15 mouse cellular contexts compared by ENCODE assay signal in the genomic region with DNA sequence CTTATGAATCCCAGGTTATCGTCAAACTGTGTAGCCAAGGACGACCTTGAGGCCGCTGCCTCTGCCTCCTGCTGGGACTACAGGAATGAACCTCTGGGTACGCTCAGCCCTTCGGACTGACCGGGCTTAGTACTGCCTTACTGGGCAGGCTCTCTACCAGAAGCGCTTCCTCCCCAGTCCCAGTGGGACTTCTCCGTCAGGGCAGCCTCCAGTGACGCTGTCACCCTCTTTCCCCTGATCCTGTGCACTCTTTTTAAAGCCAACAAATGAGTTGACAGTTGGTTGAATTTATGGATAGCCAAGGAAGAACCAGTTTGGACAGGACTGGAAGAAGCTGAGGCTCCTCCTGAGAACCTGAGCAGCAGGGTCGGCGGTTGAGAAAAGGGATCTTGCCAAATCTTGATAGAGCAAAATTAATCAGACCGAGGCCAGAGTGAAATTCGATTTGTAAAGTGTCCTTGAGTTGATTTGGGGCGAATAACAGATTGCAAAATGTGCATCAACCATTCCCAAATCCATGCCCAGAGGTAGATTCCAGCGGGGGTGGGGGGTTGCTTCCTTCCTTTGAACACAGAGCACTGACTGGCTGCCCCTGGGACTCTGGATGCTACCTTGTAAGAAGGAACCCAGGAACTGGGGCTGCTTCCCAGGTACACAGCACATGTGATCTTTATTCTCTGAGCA. TPM values are rescaled to one million over a fixed set of nuclear protein-coding genes. Genes with fewer than 3 reads are reported as not detected.
DNase-seq lines count a peak whose midpoint lies in the region; ATAC-seq and TF ChIP-seq lines count a peak whose summit lies in the region.
"Had no signal": no experiment of that assay in that cellular context is flagged by ENCODE, and none has a peak within 500 bp of the region (broad histone marks: within the 10 kb centered on the region; RNA-seq: fewer than 3 reads in every experiment).

No protein-coding gene starts in this region.

- H3K9me3 ChIP-seq in hindbrain, embryonic 13.5 days, result no peaks in the 10 kb centered on the region
- H3K9me3 ChIP-seq in hindbrain, embryonic 14.5 days (ENCODE audit: control insufficient read depth, low read length), result no peaks in the 10 kb centered on the region
- H3K9me3 ChIP-seq in MEL (replicated peaks; ENCODE audit: insufficient read depth, low read length), result no peaks in the 10 kb centered on the region
- no peaks in the 10 kb centered on the region for H3K9me3 ChIP-seq in midbrain, embryonic 13.5 days
- H3K9me3 ChIP-seq: neural tube, embryonic 12.5 days had no signal

- no peak overlapping the region for H3K4me2 ChIP-seq in hindbrain, embryonic 13.5 days
- H3K4me2 ChIP-seq in hindbrain, embryonic 14.5 days (replicated peaks), result no peak overlapping the region
- no peak overlapping the region for H3K4me2 ChIP-seq in midbrain, embryonic 13.5 days (replicated peaks)
- H3K4me2 ChIP-seq: neural tube, embryonic 12.5 days had no signal

- H3K9ac ChIP-seq in hindbrain, embryonic 13.5 days, result peak overlapping the region; percentile 31; the same call in 1 of the 2 replicates
- H3K9ac ChIP-seq in hindbrain, embryonic 14.5 days, result no peak overlapping the region
- no peak overlapping the region for H3K9ac ChIP-seq in MEL (ENCODE audit: control insufficient read depth, low read depth, low read length, poor library complexity, severe bottlenecking)
- no peak overlapping the region for H3K9ac ChIP-seq in midbrain, embryonic 13.5 days (replicated peaks)
- H3K9ac ChIP-seq: forebrain, postnatal 0 days; neural tube, embryonic 12.5 days had no signal

- WGBS in hindbrain, embryonic 13.5 days, result 60% methylated on average over 15 of the region's 15 CpGs
- WGBS in hindbrain, embryonic 14.5 days, result 53% methylated on average over 15 of the region's 15 CpGs
- WGBS in midbrain, embryonic 13.5 days, result 57% methylated on average over 15 of the region's 15 CpGs

- H3K36me3 ChIP-seq in hindbrain, embryonic 13.5 days, result peaks cover 92% of the 10 kb centered on the region
- peaks cover 86% of the 10 kb centered on the region for H3K36me3 ChIP-seq in hindbrain, embryonic 14.5 days (replicated peaks; ENCODE audit: control insufficient read depth, insufficient read depth)
- H3K36me3 ChIP-seq in MEL (ENCODE audit: control insufficient read depth in 1 of 2, insufficient read depth in 2 of 2, low read length in 2 of 2), result peaks cover 0 to 30% of the 10 kb centered on the region in 2 experiments; a peak in 3 of 4 replicates
- peaks cover 82% of the 10 kb centered on the region for H3K36me3 ChIP-seq in midbrain, embryonic 13.5 days

- H3K79me2 ChIP-seq in MEL (ENCODE audit: control insufficient read depth, insufficient read depth, low read length, poor library complexity), result no peaks in the 10 kb centered on the region; the same call in 1 of the 2 replicates

- TF ChIP-seq RAD21 in MEL (IDR thresholded peaks at IDR 0.05; ENCODE audit: low read depth, low read length), result no peak

- TF ChIP-seq CTCF in MEL (IDR thresholded peaks at IDR 0.05 in 2 of 3, conservative IDR thresholded peaks at IDR 0.05 in 1 of 3; ENCODE audit: control insufficient read depth in 1 of 3, insufficient read depth in 1 of 3, low read depth in 2 of 3, low read length in 3 of 3, poor library complexity in 1 of 3, severe bottlenecking in 1 of 3), result no peak

- peaks cover 12% of the 10 kb centered on the region for H3K4me1 ChIP-seq in hindbrain, embryonic 13.5 days (replicated peaks)
- H3K4me1 ChIP-seq in hindbrain, embryonic 14.5 days (replicated peaks; ENCODE audit: control insufficient read depth, insufficient read depth, low read length), result no peaks in the 10 kb centered on the region
- H3K4me1 ChIP-seq in MEL (ENCODE audit: control insufficient read depth in 1 of 2, insufficient read depth in 2 of 2, low read length in 2 of 2), result peaks cover 9 to 33% of the 10 kb centered on the region in 2 experiments
- H3K4me1 ChIP-seq in midbrain, embryonic 13.5 days (replicated peaks), result peaks cover 13% of the 10 kb centered on the region; the same call in 1 of the 2 replicates

- TF ChIP-seq POLR2A in MEL (IDR thresholded peaks at IDR 0.05; ENCODE audit: control insufficient read depth in 1 of 2, insufficient read depth in 1 of 2, low read depth in 1 of 2, low read length in 2 of 2, poor library complexity in 1 of 2), result no peak

- H3K27me3 ChIP-seq in hindbrain, embryonic 13.5 days, result peaks cover 25% of the 10 kb centered on the region
- peaks cover 14% of the 10 kb centered on the region for H3K27me3 ChIP-seq in hindbrain, embryonic 14.5 days (ENCODE audit: control insufficient read depth, insufficient read depth, low read length)
- no peaks in the 10 kb centered on the region for H3K27me3 ChIP-seq in MEL (ENCODE audit: control insufficient read depth in 1 of 2, insufficient read depth in 2 of 2, low read length in 2 of 2)
- peaks cover 19% of the 10 kb centered on the region for H3K27me3 ChIP-seq in midbrain, embryonic 13.5 days

- no peak overlapping the region for H3K4me3 ChIP-seq in hindbrain, embryonic 13.5 days
- H3K4me3 ChIP-seq in hindbrain, embryonic 14.5 days (replicated peaks; ENCODE audit: low read length), result no peak overlapping the region
- H3K4me3 ChIP-seq in MEL (ENCODE audit: control insufficient read depth in 1 of 2, insufficient read depth in 1 of 2, low read depth in 2 of 2, low read length in 2 of 2), result no peak overlapping the region
- no peak overlapping the region for H3K4me3 ChIP-seq in midbrain, embryonic 13.5 days (replicated peaks)
- H3K4me3 ChIP-seq: neural tube, embryonic 12.5 days had no signal

- H3K27ac ChIP-seq in hindbrain, embryonic 13.5 days, result no peak overlapping the region
- H3K27ac ChIP-seq in hindbrain, embryonic 14.5 days, result no peak overlapping the region
- H3K27ac ChIP-seq in MEL (ENCODE audit: control insufficient read depth, low read depth, low read length), result peak overlapping the region; percentile 96
- H3K27ac ChIP-seq in midbrain, embryonic 13.5 days, result no peak overlapping the region
- H3K27ac ChIP-seq: neural tube, embryonic 12.5 days had no signal

- peak in 1 of 2 experiments; percentile 41; a peak in 1 of 4 replicates for TF ChIP-seq EP300 in MEL (IDR thresholded peaks at IDR 0.05; ENCODE audit: low read depth in 1 of 2, low read length in 2 of 2)

- no peak for DNase-seq in hindbrain, embryonic 14.5 days (ENCODE audit: low spot score)
- peak; percentile 25 for DNase-seq in MEL (ENCODE audit: low read depth, low spot score)
- peak; percentile 53 for DNase-seq in adrenal gland, postnatal 25 days
- peak; percentile 70 for DNase-seq in kidney, adult 9 months
- DNase-seq in frontal cortex, postnatal 10 days (ENCODE audit: low spot score in 2 of 2), result no peak
- DNase-seq in thymus, postnatal 4 days, result no peak
- DNase-seq: forebrain, postnatal 0 days; left cerebral cortex, postnatal 4 days had no signal

- ATAC-seq in hindbrain, embryonic 13.5 days (ENCODE audit: low FRiP score), result no peak
- ATAC-seq in hindbrain, embryonic 14.5 days (ENCODE audit: low FRiP score), result no peak
- no peak for ATAC-seq in midbrain, embryonic 13.5 days
- ATAC-seq: forebrain, postnatal 0 days; hindbrain, embryonic 16.5 days had no signal

TF ChIP-seq in MEL, 35 proteins besides CTCF, POLR2A, EP300 and RAD21:
- TF ChIP-seq GATA1 (IDR thresholded peaks at IDR 0.05; ENCODE audit: low read depth, low read length) (peak; percentile 66; the same call in 1 of the 2 replicates), ETS1 (IDR thresholded peaks at IDR 0.05; ENCODE audit: low read depth, low read length) (peak; percentile 5; the same call in 1 of the 2 replicates), ELF1 (IDR thresholded peaks at IDR 0.05; ENCODE audit: low read depth, low read length) (no peak), HCFC1 (IDR thresholded peaks at IDR 0.05; ENCODE audit: low read depth, low read length) (no peak), JUND (IDR thresholded peaks at IDR 0.05; ENCODE audit: low read depth, low read length) (no peak), RCOR1 (IDR thresholded peaks at IDR 0.05; ENCODE audit: low read depth, low read length) (peak; percentile 85)

RNA-seq across cellular contexts. Expression of a gene that starts 9.8 kb away (rescaled TPM):
- polyA plus RNA-seq in hindbrain, embryonic 13.5 days (2015; fragmentation: Nextera tagmentation; extraction: Ambion mirVana), result 0.71 and 1.4 TPM in 2 replicates
- 1.6 and 2.2 TPM in 2 replicates for polyA plus RNA-seq in hindbrain, embryonic 14.5 days (2014; fragmentation: Nextera tagmentation; extraction: Ambion mirVana)
- total RNA-seq in MEL (2012; rRNA removed), result not detected in 2 replicates
- not detected for polyA plus RNA-seq in MEL (2012; ENCODE audit: insufficient read depth in 1 of 2, insufficient read length in 2 of 2, low read depth in 1 of 2, low replicate concordance in 2 of 2, missing spikeins in 1 of 2)
- total RNA-seq in adrenal gland, postnatal 25 days (2021), result not detected in 2 replicates
- polyA plus RNA-seq in midbrain, embryonic 13.5 days (2015; fragmentation: Nextera tagmentation; extraction: Ambion mirVana), result 0.30 and 0.83 TPM in 2 replicates
- total RNA-seq: common myeloid progenitor, adult 5-6 weeks; megakaryocyte progenitor cell, adult 5-6 weeks had no signal
- polyA plus RNA-seq: spleen, adult 2 months had no signal

RNA-seq across cellular contexts. Expression of a gene that starts 22.6 kb away (rescaled TPM):
- polyA plus RNA-seq in hindbrain, embryonic 13.5 days (2015; fragmentation: Nextera tagmentation; extraction: Ambion mirVana), result 8.7 and 9.7 TPM in 2 replicates
- polyA plus RNA-seq in hindbrain, embryonic 14.5 days (2014; fragmentation: Nextera tagmentation; extraction: Ambion mirVana), result 21.8 and 22.6 TPM in 2 replicates
- 7.6 and 9.1 TPM in 2 replicates for total RNA-seq in MEL (2012; rRNA removed)
- 10 to 100 TPM in 1 of 2 experiments, not detected in 1; 24.6 TPM for polyA plus RNA-seq in MEL (2012; ENCODE audit: insufficient read depth in 1 of 2, insufficient read length in 2 of 2, low read depth in 1 of 2, low replicate concordance in 2 of 2, missing spikeins in 1 of 2)
- total RNA-seq in adrenal gland, postnatal 25 days (2021), result 51.3 and 53.2 TPM in 2 replicates
- 6.1 and 8.4 TPM in 2 replicates for polyA plus RNA-seq in midbrain, embryonic 13.5 days (2015; fragmentation: Nextera tagmentation; extraction: Ambion mirVana)

RNA-seq across cellular contexts. Expression of a gene that starts 35.3 kb away (rescaled TPM):
- polyA plus RNA-seq in hindbrain, embryonic 13.5 days (2015; fragmentation: Nextera tagmentation; extraction: Ambion mirVana), result 3.5 and 4.7 TPM in 2 replicates
- polyA plus RNA-seq in hindbrain, embryonic 14.5 days (2014; fragmentation: Nextera tagmentation; extraction: Ambion mirVana), result 6.4 and 7.5 TPM in 2 replicates
- 0.52 and 1.3 TPM in 2 replicates for total RNA-seq in MEL (2012; rRNA removed)
- polyA plus RNA-seq in MEL (2012; ENCODE audit: insufficient read depth in 1 of 2, insufficient read length in 2 of 2, low read depth in 1 of 2, low replicate concordance in 2 of 2, missing spikeins in 1 of 2), result 1 to 10 TPM in 1 of 2 experiments, not detected in 1; 2.4 TPM
- total RNA-seq in adrenal gland, postnatal 25 days (2021), result 2.9 TPM in 1 of 2 replicates, not detected in the other
- 4.1 and 4.7 TPM in 2 replicates for polyA plus RNA-seq in midbrain, embryonic 13.5 days (2015; fragmentation: Nextera tagmentation; extraction: Ambion mirVana)
- total RNA-seq: left cerebral cortex, postnatal 4 days had no signal

RNA-seq across cellular contexts. Expression of a gene that starts 37.3 kb away (rescaled TPM):
- polyA plus RNA-seq in hindbrain, embryonic 13.5 days (2015; fragmentation: Nextera tagmentation; extraction: Ambion mirVana), result 70.8 and 75.4 TPM in 2 replicates
- polyA plus RNA-seq in hindbrain, embryonic 14.5 days (2014; fragmentation: Nextera tagmentation; extraction: Ambion mirVana), result 58.3 and 58.5 TPM in 2 replicates
- total RNA-seq in MEL (2012; rRNA removed), result 2.4 and 4.7 TPM in 2 replicates
- 1 to 10 TPM in 1 of 2 experiments, not detected in 1; 7.3 TPM for polyA plus RNA-seq in MEL (2012; ENCODE audit: insufficient read depth in 1 of 2, insufficient read length in 2 of 2, low read depth in 1 of 2, low replicate concordance in 2 of 2, missing spikeins in 1 of 2)
- total RNA-seq in adrenal gland, postnatal 25 days (2021), result 38.6 and 62.1 TPM in 2 replicates
- polyA plus RNA-seq in midbrain, embryonic 13.5 days (2015; fragmentation: Nextera tagmentation; extraction: Ambion mirVana), result 68.8 and 75.4 TPM in 2 replicates

Comparison
In these comparisons a context has a peak if more than half of its experiments do, and no peak if none do; other contexts are left out.
1. DNase-seq: peak in MEL (single experiment), adrenal gland, postnatal 25 days (single experiment) and kidney, adult 9 months (single experiment); none in hindbrain, embryonic 14.5 days (single experiment), frontal cortex, postnatal 10 days (0 of 2) and thymus, postnatal 4 days (single experiment).